9 mouse cellular contexts compared by ENCODE assay signal in the genomic region with DNA sequence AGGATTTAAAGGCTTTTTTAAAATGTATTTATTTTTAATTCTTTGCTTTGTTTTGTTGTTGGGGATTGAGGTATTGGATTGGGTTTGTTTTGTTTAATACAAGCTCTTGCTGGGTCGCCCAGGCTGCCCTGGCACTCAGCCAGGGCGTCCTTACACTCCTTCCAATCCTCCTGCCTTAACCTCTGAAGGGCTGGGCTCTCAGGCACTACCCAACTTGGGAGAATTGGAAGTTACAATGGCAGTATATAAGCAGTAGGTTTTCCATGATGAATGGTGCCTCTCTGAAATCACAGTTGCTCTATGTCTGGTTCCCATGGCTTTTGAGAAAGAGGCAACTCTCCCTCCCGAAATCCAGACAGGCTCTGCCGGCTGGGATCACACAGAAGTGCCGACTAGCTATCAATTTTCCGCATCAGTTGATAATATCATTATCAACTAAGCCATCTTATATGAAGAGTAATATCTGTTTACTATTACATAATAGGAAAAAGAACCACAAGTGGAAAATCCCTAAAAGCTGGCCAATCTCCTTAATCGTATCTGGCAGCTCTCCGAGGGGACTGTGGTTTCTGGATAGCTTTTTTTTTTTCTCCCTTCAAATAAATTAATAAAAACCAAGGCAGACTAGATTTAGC. TPM values are rescaled to one million over a fixed set of nuclear protein-coding genes. Genes with fewer than 3 reads are reported as not detected.
DNase-seq lines count a peak whose midpoint lies in the region; ATAC-seq and TF ChIP-seq lines count a peak whose summit lies in the region.
"Had no signal": no experiment of that assay in that cellular context is flagged by ENCODE, and none has a peak within 500 bp of the region (broad histone marks: within the 10 kb centered on the region; RNA-seq: fewer than 3 reads in every experiment).

No protein-coding gene starts in this region.

- no peak overlapping the region for H3K4me3 ChIP-seq in forebrain, embryonic 11.5 days (ENCODE audit: low read depth, low read length)
- H3K4me3 ChIP-seq in forebrain, embryonic 10.5 days = no peak overlapping the region
- no peak overlapping the region for H3K4me3 ChIP-seq in spleen, adult 2 months (ENCODE audit: extremely low read depth, insufficient read depth, insufficient read length)
- no peak overlapping the region for H3K4me3 ChIP-seq in stomach, postnatal 0 days (ENCODE audit: low read depth, low read length)
- H3K4me3 ChIP-seq: megakaryocyte, embryonic 14.5 days had no signal

- 0 out of 2 replicates have a peak overlapping the region, but pooled peaks have one; percentile 26 for H3K4me2 ChIP-seq in forebrain, embryonic 11.5 days (ENCODE audit: low read depth, low read length, severe bottlenecking)
- no peak overlapping the region; the same call in 1 of the 2 replicates for H3K4me2 ChIP-seq in stomach, postnatal 0 days (replicated peaks; ENCODE audit: low read depth)

- TF ChIP-seq POLR2A in spleen, adult 2 months (IDR thresholded peaks at IDR 0.05; ENCODE audit: low read depth, low read length) = no peak

- TF ChIP-seq CTCF in spleen, adult 2 months (IDR thresholded peaks at IDR 0.05; ENCODE audit: extremely low read depth, insufficient read depth, insufficient read length, insufficient replicate concordance) = no peak
- no peak for TF ChIP-seq CTCF in stomach, postnatal 0 days (IDR thresholded peaks at IDR 0.05; ENCODE audit: low read depth)

- TF ChIP-seq EP300 in stomach, postnatal 0 days (optimal IDR thresholded peaks at IDR 0.05) = no peak

- no peaks in the 10 kb centered on the region for H3K36me3 ChIP-seq in forebrain, embryonic 11.5 days (ENCODE audit: control insufficient read depth, insufficient read depth, low read length)
- no peaks in the 10 kb centered on the region for H3K36me3 ChIP-seq in forebrain, embryonic 10.5 days (replicated peaks)
- no peaks in the 10 kb centered on the region for H3K36me3 ChIP-seq in spleen, adult 2 months (ENCODE audit: control insufficient read depth, insufficient read depth, low read length)
- H3K36me3 ChIP-seq in stomach, postnatal 0 days (ENCODE audit: control insufficient read depth, insufficient read depth, low read length) = no peaks in the 10 kb centered on the region

- H3K9me3 ChIP-seq in forebrain, embryonic 11.5 days (ENCODE audit: control insufficient read depth, low read length) = no peaks in the 10 kb centered on the region
- H3K9me3 ChIP-seq in forebrain, embryonic 10.5 days = no peaks in the 10 kb centered on the region
- H3K9me3 ChIP-seq in stomach, postnatal 0 days (ENCODE audit: control insufficient read depth, low read length) = no peaks in the 10 kb centered on the region
- H3K9me3 ChIP-seq: megakaryocyte, embryonic 14.5 days had no signal

- WGBS in forebrain, embryonic 11.5 days = 31% methylated on average over 8 of the region's 8 CpGs
- 45% methylated on average over 8 of the region's 8 CpGs for WGBS in forebrain, embryonic 10.5 days
- 82% methylated on average over 8 of the region's 8 CpGs for WGBS in spleen, adult 2 months
- 25% methylated on average over 8 of the region's 8 CpGs for WGBS in stomach, postnatal 0 days

- H3K27me3 ChIP-seq in forebrain, embryonic 11.5 days (ENCODE audit: control insufficient read depth, insufficient read depth, low read length) = no peaks in the 10 kb centered on the region
- H3K27me3 ChIP-seq in forebrain, embryonic 10.5 days (ENCODE audit: poor library complexity, severe bottlenecking) = 0 out of 2 replicates have a peak, but pooled peaks cover 4% of the 10 kb centered on the region
- H3K27me3 ChIP-seq in spleen, adult 2 months (ENCODE audit: control insufficient read depth, insufficient read depth, low read length) = no peaks in the 10 kb centered on the region
- H3K27me3 ChIP-seq in stomach, postnatal 0 days (ENCODE audit: control insufficient read depth, insufficient read depth, low read length) = no peaks in the 10 kb centered on the region

- H3K4me1 ChIP-seq in forebrain, embryonic 11.5 days (replicated peaks; ENCODE audit: control insufficient read depth, insufficient read depth, low read length) = peaks cover 10% of the 10 kb centered on the region; the same call in 1 of the 2 replicates
- peaks cover 34% of the 10 kb centered on the region for H3K4me1 ChIP-seq in forebrain, embryonic 10.5 days
- no peaks in the 10 kb centered on the region for H3K4me1 ChIP-seq in spleen, adult 2 months (ENCODE audit: control insufficient read depth, insufficient read depth, insufficient read length)
- no peaks in the 10 kb centered on the region; the same call in 1 of the 2 replicates for H3K4me1 ChIP-seq in stomach, postnatal 0 days (replicated peaks; ENCODE audit: control insufficient read depth, insufficient read depth)
- H3K4me1 ChIP-seq: megakaryocyte, embryonic 14.5 days had no signal

- DNase-seq in forebrain, embryonic 11.5 days (ENCODE audit: low spot score) = no peak
- no peak for DNase-seq in forebrain, embryonic 10.5 days (ENCODE audit: extremely low spot score, low spot score)
- DNase-seq in spleen, adult 2 months (ENCODE audit: low read depth in 1 of 2, low spot score in 2 of 2) = no peak
- DNase-seq in spleen, adult 12 weeks (ENCODE audit: low spot score) = no peak
- DNase-seq in kidney, postnatal 4 days = peak; percentile 20 to 46
- no peak for DNase-seq in stomach, postnatal 0 days (ENCODE audit: low spot score)
- no peak for DNase-seq in layer of hippocampus, postnatal 25 days (ENCODE audit: extremely low spot score in 1 of 2, low spot score in 1 of 2)
- no peak for DNase-seq in yolk sac, embryonic 10.5 days (ENCODE audit: low spot score)

- no peak for ATAC-seq in forebrain, embryonic 11.5 days (replicated peaks; ENCODE audit: low FRiP score)
- no peak for ATAC-seq in stomach, postnatal 0 days (ENCODE audit: low FRiP score, low TSS enrichment)

- no peak overlapping the region for H3K27ac ChIP-seq in forebrain, embryonic 11.5 days (ENCODE audit: low read depth, low read length)
- H3K27ac ChIP-seq in forebrain, embryonic 10.5 days = no peak overlapping the region
- peak overlapping the region; percentile 65 for H3K27ac ChIP-seq in spleen, adult 2 months (ENCODE audit: insufficient read depth, low read length)
- peak overlapping the region; percentile 45; the same call in 1 of the 2 replicates for H3K27ac ChIP-seq in stomach, postnatal 0 days (replicated peaks)

- no peak overlapping the region for H3K9ac ChIP-seq in forebrain, embryonic 11.5 days (ENCODE audit: low read length)
- H3K9ac ChIP-seq in stomach, postnatal 0 days (ENCODE audit: low read length) = no peak overlapping the region

RNA-seq across cellular contexts. Expression of gene Sgk1, which starts 40.8 kb away (rescaled TPM):
- 20.7 and 24.5 TPM in 2 replicates for polyA plus RNA-seq in forebrain, embryonic 11.5 days (2014; fragmentation: Nextera tagmentation; extraction: Ambion mirVana)
- 17.8 and 21.3 TPM in 2 replicates for polyA plus RNA-seq in forebrain, embryonic 10.5 days (2016; fragmentation: Nextera tagmentation; extraction: Ambion mirVana)
- polyA plus RNA-seq in spleen, adult 2 months (2012; rRNA removed) = 13.7 and 15.8 TPM in 2 replicates
- polyA plus RNA-seq in stomach, postnatal 0 days (2015; fragmentation: Nextera tagmentation; extraction: Ambion mirVana) = 60.0 and 73.1 TPM in 2 replicates
- total RNA-seq in layer of hippocampus, postnatal 25 days (2021) = 10 to 100 TPM; 83.0 to 94.8 TPM

Comparison
In these comparisons a context has a peak if more than half of its experiments do, and no peak if none do; other contexts are left out.
1. DNase-seq: peak in kidney, postnatal 4 days (2 of 2); none in forebrain, embryonic 11.5 days (single experiment), forebrain, embryonic 10.5 days (single experiment), spleen, adult 2 months (0 of 2), spleen, adult 12 weeks (single experiment), stomach, postnatal 0 days (single experiment), layer of hippocampus, postnatal 25 days (0 of 2) and yolk sac, embryonic 10.5 days (single experiment).
2. H3K27ac ChIP-seq: peak in spleen, adult 2 months (single experiment) and stomach, postnatal 0 days (single experiment); none in forebrain, embryonic 11.5 days (single experiment) and forebrain, embryonic 10.5 days (single experiment).